Mouse (Mus musculus) gastrocnemius, adult 2 months (tissue): Measurements from ENCODE around the gene H2-DMb2. TPM values are rescaled to one million over a fixed set of nuclear protein-coding genes. Genes with fewer than 3 reads are reported as not detected.
A peak's percentile ranks its signal among the peaks of the same experiment; 100 is the strongest.

ENCODE experiments used
- DNase-seq: peaks from one replicate; pipeline ENCODE4 v3.0.0; 2022
- H3K27ac ChIP-seq: fragments of 200-600 bp; 2 replicates; pipeline ENCODE4 v1.8.1; 2022; ENCODE audit warnings: mild to moderate bottlenecking
- H3K4me3 ChIP-seq: fragments of 200-600 bp; 2 replicates; pipeline ENCODE4 v1.8.1; 2022; ENCODE audit warnings: mild to moderate bottlenecking, moderate library complexity
- CTCF ChIP-seq: fragments of 200-600 bp; IDR thresholded peaks from 2 replicates; pipeline ENCODE4 v1.8.1; 2022; ENCODE audit warnings: antibody characterized with exemption, mild to moderate bottlenecking, moderate library complexity
- intact Hi-C: fragments of 180-260 bp; cut with DNase I; formaldehyde crosslinking; loops from one replicate; pipeline ENCODE4 v1.15.1; 2025
- long read RNA-seq, 2 experiments: library from polyadenylated mRNA; stranded (forward); transcript quantifications; one replicate each; pipeline ENCODE4 v2.0.0; 2021
- total RNA-seq, 2 experiments: library from RNA; stranded (reverse); gene quantifications; 2 replicates each; pipeline ENCODE4 v1.2.3; 2021

H2-DMb2 gene
- under 1 TPM; 0.46 to 0.47 TPM for total RNA-seq
- long read RNA-seq, experiment 1, result 0 reads
- long read RNA-seq, experiment 2, result 0 reads

DNA sequence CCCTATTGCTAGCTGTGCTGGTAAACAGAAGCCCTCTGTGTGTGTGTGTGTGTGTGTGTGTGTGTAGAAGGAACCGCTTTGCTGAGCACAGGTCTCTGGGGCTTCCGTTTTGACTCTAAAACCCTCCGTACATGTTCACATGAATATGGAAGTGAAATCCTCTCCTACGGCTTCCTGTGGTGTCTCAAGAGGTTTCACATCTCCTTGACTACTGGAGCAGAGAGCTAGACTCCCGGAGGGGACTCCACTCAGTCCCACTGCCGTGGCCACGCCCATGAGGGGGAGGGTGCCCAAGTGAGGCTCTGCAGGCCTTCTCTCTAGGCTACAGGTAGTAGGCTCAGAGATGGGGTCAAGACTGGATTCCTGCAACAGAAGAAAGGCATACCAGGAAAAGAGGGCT is at the start of gene H2-DMb2:
Gene H2-DMb2, plus strand, starts transcription at position 275 of the 400 bp plus-strand sequence.
- intact Hi-C loops, result no loop called here
- Histone ChIP-seq H3K4me3 (no peak within 1 kb of the TSS), H3K27ac (peak within 1 kb of the TSS; percentile 38)
- DNase-seq, result peak; percentile 68
- TF ChIP-seq CTCF, result no peak

GRCm38 (mm10) chr17:34094283-34095035 is 48.6 kb upstream of the H2-DMb2 start:
- no peak overlapping the region for H3K27ac ChIP-seq
- intact Hi-C loops, result no loop called here
- H3K4me3 ChIP-seq, result no peak overlapping the region
- no peak for TF ChIP-seq CTCF
- DNase-seq, result no peak

DNA sequence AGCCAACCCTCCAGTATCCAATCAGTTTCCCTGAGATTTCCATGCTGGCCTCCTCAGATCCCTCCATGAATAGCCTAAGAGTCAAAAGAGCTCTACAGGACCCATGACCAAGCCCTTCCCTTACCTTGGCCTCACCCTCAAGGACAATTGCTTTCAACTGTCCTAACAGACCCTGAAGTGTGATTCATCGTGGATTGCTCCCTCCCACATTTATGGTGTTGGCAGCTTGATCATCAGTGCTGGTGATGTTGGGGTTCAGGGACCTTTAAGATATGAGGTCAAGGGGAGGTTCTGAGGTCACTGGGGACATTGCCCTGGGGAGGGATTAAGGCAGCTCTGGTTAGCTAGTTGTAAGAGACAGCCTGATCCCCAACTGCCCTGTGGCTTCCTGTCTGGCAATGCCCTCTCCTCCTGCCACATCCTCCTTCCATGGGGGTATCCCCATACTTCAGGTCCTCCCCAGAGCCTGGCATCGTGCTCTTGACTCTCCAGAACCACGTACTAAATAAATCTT is 46.6 kb upstream of the H2-DMb2 start:
- Histone ChIP-seq H3K27ac (no peak overlapping the region), H3K4me3 (no peak overlapping the region)
- TF ChIP-seq CTCF, result no peak
- DNase-seq, result no peak
- intact Hi-C loops, result no loop called here

- H3K4me3 ChIP-seq, result no peak overlapping the region
- intact Hi-C loops, result no loop called here
- no peak for TF ChIP-seq CTCF
- DNase-seq, result no peak
- no peak overlapping the region for H3K27ac ChIP-seq
Measured at GRCm38 (mm10) chr17:34097272-34097671, 45.8 kb upstream of the H2-DMb2 start.

GRCm38 (mm10) chr17:34098709-34099479 is 44.2 kb upstream of the H2-DMb2 start:
- DNase-seq, result no peak
- TF ChIP-seq CTCF, result no peak
- H3K27ac ChIP-seq, result no peak overlapping the region
- intact Hi-C loops, result no loop called here
- no peak overlapping the region for H3K4me3 ChIP-seq

DNA sequence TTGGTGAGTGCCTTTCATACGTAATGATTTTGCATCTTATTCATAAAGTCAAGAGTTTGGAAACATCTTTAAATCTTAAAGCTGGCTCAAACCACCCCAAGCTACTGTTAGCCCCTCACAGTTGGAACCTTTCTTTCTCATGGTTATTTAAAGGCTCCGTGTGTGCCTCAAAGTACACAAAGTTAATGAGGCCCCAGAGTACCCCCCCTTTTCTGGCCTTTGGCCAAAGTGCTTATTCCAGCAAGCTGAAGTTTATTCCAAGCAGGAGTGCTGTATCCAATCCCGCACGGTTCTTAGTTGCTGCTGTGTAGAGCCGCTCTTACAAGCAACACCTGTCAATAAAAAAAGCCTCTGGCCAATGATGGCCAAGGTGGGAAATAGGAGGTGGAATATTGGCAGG is 43.6 kb upstream of the H2-DMb2 start:
- Histone ChIP-seq H3K27ac (no peak overlapping the region), H3K4me3 (no peak overlapping the region)
- no peak for DNase-seq
- intact Hi-C loops, result no loop called here
- TF ChIP-seq CTCF, result no peak

DNA sequence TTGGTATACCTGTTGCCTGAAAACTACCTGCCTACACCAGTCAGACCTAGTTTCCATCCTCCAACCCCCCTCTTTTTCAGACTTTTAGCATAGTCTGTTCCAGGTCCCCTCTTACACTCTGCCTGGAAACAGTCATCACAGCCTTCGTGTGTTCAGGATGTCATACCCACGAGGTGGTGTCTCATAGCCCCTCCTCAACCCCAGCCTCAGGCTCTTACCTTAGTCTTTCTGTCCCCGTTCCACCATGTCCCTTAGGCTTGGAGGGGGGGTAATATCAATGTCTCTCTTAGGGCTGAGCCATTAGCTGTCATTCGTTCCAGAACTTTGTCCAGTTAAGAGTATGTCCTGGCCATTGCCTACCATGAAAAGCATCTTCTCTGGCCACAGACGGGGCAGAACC is 41.9 kb upstream of the H2-DMb2 start:
- no peak for TF ChIP-seq CTCF
- Histone ChIP-seq H3K27ac (no peak overlapping the region), H3K4me3 (no peak overlapping the region)
- intact Hi-C loops, result loop anchor here (10.0 kb wide), 1 partner anchor 134 kb away; the partner anchor contains the start of gene H2-Ob
- no peak for DNase-seq

- Histone ChIP-seq H3K27ac (peak overlapping the region; percentile 65), H3K4me3 (peak overlapping the region; percentile 65)
- peak; percentile 93 for TF ChIP-seq CTCF
- peak; percentile 93 for DNase-seq
- intact Hi-C loops, result loop anchor here (2.0 to 10.0 kb wide), 3 partner anchors 31 to 133 kb away; partner anchors contain the start of gene H2-Ob
Measured at GRCm38 (mm10) chr17:34101604-34102032, 41.5 kb upstream of the H2-DMb2 start.

DNA sequence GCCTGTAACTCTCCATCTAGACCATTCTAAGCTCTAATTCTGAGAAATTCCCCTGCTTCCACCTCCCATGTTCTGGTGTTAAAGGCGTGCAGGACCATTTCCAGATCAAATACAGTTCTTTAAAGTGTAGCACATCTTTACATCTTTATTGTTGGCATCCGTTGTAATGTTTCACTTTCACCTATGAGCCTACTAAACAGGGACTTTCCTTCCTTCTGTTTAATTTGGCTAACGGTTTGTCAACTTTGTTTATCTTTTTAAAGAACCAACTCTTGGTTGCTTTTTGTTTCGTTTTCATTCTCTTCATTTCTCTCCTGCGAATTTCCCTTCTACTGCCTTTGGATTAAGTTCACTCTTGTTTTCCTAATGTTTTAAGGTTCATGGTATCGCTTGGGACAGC is 40.3 kb upstream of the H2-DMb2 start:
- DNase-seq, result no peak
- Histone ChIP-seq H3K27ac (no peak overlapping the region), H3K4me3 (no peak overlapping the region)
- intact Hi-C loops, result loop anchor here (2.0 to 10.0 kb wide), 3 partner anchors 30 to 132 kb away; partner anchors contain the start of gene H2-Ob
- no peak for TF ChIP-seq CTCF

- DNase-seq, result no peak
- no peak for TF ChIP-seq CTCF
- intact Hi-C loops, result loop anchor here (5.0 to 10.0 kb wide), 2 partner anchors 68 to 130 kb away; partner anchors contain the start of genes Col11a2 and H2-Ob
- no peak overlapping the region for H3K4me3 ChIP-seq
- H3K27ac ChIP-seq, result no peak overlapping the region
Measured at GRCm38 (mm10) chr17:34104804-34105203, 38.3 kb upstream of the H2-DMb2 start.

DNA sequence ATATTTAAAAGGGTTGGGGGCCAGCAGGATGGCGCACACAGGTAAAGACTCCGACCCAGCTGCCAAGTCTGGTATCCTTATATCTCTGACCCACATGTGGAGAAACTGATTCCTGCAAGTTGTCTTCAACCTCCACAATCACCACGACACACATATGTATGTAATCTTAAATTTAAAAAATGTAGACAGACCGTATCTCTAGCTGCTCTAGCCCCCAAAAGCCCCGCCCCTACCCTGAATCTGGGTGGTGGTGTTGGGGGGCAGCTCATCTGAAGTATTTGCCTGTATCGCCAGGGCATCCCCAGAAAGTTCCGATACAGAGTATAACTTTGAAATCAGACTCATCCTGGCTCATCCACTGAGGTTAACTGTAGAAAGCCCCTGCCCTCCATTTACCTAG is 36.6 kb upstream of the H2-DMb2 start:
- intact Hi-C loops, result loop anchor here (5.0 to 10.0 kb wide), 2 partner anchors 69 to 128 kb away; partner anchors contain the start of genes Col11a2 and H2-Ob
- DNase-seq, result no peak
- TF ChIP-seq CTCF, result no peak
- H3K4me3 ChIP-seq, result no peak overlapping the region
- no peak overlapping the region for H3K27ac ChIP-seq

DNA sequence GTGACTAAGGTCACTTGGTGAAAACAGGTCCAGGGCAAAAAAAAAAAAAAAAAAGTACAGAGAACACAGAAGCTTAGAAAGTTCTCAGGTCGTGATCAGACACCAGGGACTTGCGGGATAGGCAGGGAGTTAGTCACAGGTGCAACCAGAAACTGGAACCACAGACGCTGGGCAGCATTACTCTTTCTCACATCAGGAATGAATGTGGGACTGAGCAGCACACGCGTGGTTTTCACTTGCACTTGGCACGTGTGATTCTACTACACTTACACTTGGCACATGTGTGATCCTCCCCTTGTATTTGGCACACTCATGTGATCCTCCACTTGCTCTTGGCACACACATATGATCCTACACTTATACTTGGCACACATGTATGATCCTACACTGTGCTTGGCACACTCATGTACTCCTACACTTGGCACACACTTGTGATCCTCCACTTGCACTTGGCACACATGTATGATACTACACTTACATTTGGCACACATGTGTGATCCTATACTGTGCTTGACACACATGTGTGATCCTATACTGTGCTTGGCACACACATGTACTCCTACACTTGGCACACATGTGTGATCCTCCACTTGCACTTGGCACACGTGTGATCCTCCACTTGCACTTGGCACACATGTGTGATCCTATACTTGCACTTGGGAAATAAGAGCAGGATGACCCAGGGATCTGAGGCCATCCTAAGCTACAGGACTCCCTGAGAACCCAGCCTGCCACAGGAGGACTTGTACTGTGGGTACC is 35.8 kb upstream of the H2-DMb2 start:
- no peak for DNase-seq
- no peak overlapping the region for H3K27ac ChIP-seq
- no peak for TF ChIP-seq CTCF
- intact Hi-C loops, result loop anchor here (5.0 to 10.0 kb wide), 2 partner anchors 70 to 128 kb away; partner anchors contain the start of genes Col11a2 and H2-Ob
- H3K4me3 ChIP-seq, result no peak overlapping the region
